Mouse (Mus musculus) left cerebral cortex, adult 8-10 months (tissue): ENCODE measurements at regions not wholly inside any gene's neighbourhood (a gene's known extent, or its start where the extent isn't known, plus 50 kb on each side); places are given as distances from the start of the nearest gene placed in this dataset.

Source experiments
- DNase-seq, 2 experiments: peaks; one replicate each; pipeline ENCODE4 v3.0.0; 2022; ENCODE audit warnings: low spot score in 2 of 2

DNA sequence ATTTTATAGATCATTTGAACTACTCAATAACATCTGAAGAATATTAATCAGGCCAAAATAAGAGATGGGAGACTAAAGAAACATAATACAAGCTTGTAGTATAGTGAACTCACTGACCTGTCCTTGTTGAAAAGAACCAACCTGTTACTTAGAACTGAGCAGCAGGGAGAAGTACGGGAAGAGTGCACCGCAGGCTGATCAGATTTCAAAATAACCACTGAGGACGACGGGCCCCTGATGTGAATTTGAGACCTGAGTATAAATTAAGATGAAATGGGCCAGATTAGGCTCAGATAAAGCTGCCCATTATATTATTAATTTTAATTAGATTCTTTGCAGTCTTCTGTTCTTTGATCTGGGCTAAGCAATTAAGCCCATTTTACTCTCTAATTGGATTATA, 391.2 kb upstream of the Tyrp1 start:
- no peak for DNase-seq

DNA sequence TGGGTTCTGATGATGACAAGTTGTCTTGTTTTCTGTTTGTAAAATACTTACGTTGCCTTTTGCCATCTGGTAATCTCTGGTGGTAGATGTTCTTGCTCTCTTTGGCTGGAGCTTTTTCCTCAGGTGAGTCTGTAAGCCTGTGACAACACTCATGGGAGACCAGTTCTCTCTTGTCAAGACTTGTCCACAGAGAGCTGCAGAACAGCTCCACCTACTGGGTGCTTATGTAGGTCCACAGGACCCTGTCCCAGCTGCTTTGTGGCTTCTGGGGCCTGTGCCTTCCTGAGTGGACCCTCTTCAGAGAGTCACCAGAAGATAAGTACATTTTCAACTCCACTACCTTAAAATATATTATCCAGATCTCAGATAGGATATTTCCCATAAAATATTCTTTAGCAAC, 370.3 kb upstream of the Tyrp1 start:
- no peak for DNase-seq

DNA sequence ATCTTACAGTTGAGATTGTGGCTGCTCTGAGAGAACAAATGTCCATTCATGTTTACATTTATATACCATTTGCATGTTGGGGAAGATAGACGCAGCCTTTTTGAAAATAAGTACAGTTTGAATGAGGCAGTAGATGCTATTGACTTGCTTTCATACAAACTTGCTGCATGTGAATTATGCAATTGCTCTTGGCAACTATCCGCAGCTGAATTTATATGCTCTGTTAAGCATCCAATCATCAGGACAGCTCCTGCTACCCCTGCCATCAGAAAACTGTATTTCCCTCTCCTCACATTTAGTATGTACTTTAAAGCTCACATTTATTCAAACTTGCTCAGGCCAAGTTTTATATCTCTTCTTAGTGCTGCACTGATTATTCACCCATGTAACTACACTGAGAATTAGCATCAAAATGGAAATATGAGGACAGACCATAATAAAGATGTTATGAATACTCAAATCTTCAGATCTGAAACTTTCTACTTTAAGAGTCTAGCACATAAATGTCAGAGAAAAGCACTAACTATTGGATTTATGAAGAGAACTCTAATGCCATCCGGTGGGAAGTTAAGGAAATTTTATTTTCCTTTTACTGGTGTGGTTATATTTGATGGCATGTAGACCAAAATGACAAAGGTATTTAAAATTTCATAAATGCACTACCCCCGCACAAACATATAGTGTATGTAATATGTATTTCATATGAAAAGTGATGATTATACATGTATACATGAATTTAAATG, 358.0 kb upstream of the Tyrp1 start:
- DNase-seq, result no peak

DNA sequence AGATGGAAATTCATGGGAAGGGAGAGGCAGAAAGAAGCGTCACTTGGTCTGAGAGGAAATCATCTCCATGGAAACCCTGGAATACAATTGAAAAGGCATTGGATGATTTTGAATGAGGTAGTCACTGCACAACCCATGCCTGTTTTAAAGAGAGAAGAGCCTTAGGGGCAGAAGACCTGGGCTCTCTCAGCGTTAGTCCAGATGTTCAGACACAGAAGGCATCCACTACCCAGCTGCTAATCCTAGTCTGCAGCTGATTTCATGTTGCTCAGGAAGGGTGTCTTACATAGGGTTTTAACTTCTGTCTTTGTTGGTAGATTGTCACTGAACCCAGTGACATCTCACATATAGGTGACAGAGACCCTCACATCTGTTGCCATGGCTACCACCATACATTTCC, 318.8 kb upstream of the Tyrp1 start:
- DNase-seq, result no peak

- DNase-seq, result peak; percentile 44 to 63
These were observed 316.2 kb upstream of the Tyrp1 start for GRCm38 (mm10) chr4:80517476-80518285.

- no peak for DNase-seq
These were observed 315.3 kb upstream of the Tyrp1 start for GRCm38 (mm10) chr4:80518589-80518988.

GRCm38 (mm10) chr4:80539854-80540253, 294.1 kb upstream of the Tyrp1 start:
- DNase-seq, result no peak

GRCm38 (mm10) chr4:80545086-80545485, 288.8 kb upstream of the Tyrp1 start:
- no peak for DNase-seq

DNA sequence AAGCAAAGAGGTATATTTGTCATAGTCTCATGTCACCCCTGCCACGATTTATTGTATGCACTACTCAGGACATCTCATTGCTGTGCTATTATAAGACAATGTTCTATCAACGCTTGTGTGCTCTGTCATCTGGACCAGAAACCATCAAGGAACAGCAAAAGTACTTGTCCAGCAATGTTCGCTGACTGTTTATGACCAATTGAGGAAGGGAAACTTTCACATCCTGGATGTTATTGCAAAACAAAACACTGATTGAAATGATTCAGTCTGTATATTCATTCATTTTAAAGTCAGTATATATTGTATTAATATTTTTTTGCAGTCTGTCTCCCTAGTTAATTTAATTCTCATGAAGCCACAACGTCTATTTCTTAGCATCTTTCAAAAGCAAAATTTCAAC, 244.5 kb upstream of the Tyrp1 start:
- no peak for DNase-seq

GRCm38 (mm10) chr4:80628271-80628670, 205.7 kb upstream of the Tyrp1 start:
- DNase-seq, result peak in 1 of 2 experiments; percentile 46

GRCm38 (mm10) chr4:80629251-80629650, 204.7 kb upstream of the Tyrp1 start:
- no peak for DNase-seq

DNA sequence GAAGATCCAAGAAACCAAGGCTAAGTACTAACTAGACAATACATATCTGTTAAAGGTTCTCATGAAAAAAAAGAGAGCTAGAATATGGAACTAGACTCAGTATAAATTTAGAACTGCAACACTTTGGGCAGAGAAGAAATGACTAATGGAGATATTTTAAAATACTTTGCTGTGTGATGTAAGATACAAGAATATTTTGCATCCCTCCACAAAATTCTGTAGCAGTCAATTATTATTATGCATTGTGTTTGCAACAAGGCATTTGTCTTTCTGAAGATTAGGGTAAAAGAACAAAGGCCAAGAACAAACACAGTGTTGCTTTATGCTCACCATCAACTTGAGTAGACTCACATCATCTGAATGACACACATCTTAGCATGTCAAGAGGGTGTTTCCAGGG, 203.7 kb upstream of the Tyrp1 start:
- no peak for DNase-seq

DNA sequence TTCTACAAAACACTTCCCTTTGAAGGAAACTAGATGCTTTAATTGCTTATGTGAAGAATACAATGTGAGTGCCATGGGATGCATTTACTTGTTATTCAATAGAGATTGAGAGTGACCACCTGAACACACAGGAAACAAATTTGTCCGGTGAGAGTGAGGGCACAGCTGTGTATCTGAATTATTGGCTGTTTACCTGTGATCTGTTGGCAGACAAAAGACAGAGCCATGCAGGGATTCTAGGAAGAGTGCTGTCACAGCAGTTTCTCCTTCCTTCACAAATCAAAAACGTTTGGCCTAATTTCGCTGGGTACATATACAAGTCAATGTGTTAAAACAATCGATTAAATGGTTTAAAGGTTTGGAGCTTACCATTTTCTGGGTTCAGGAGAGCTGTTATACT, 202.9 kb upstream of the Tyrp1 start:
- DNase-seq, result no peak

DNA sequence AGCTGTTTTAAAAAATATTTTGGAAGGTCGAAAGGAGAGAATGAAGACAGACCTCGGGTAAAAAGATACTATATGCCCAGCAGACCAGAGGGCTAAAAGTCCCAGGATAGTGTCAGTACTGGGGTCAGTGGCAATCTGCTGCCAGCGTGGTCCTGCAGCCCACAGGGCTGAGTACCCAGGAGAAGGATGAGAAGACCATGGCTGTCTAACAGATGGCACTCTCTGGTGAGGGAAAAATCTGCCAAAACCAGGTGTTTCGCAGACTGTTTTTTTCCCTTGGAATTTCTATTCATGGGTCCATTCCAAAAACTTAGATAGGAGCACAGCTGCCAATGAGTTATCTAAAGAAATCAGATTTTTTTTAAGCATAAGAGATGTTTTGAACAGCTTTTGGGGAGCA, 202.5 kb upstream of the Tyrp1 start:
- DNase-seq, result peak in 1 of 2 experiments; percentile 12

DNA sequence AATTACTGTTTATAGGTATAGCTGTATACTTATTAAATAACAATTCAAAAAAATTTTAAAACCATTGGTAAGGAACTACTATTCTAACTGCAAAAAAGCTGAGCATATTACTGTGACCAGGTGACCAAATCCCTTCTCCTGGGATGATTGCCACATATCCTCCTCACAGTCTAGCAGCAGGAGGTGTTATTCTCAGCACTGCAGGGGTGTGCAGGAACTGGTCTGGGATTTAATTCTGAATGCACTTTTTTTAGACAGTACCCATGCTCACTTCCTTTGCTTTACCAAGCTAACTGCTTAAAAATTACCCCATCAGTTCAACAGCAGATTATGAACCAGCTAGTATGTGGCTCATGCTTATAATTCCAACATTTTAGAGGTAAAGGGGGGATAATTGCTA, 195.5 kb upstream of the Tyrp1 start:
- DNase-seq, result peak in 1 of 2 experiments; percentile 70
